Mouse (Mus musculus) liver, adult 10 weeks (tissue): ENCODE data around the gene Gm10228. TPM values are rescaled to one million over a fixed set of nuclear protein-coding genes. Genes with fewer than 3 reads are reported as not detected.

Experiments
- polyA plus RNA-seq: library from polyadenylated mRNA; stranded (reverse); fragments of 350-450 nt; fragmentation: Illumina TruSeq; extraction: RNeasy Lipid Tissue Mini Kit (QIAGEN cat#74804); gene quantifications from one replicate; pipeline ENCODE4 v1.2.3, GENCODE M21; 2014; ENCODE audit warnings: low read depth, low replicate concordance

The Gm10228 gene
- polyA plus RNA-seq: not detected

DNA sequence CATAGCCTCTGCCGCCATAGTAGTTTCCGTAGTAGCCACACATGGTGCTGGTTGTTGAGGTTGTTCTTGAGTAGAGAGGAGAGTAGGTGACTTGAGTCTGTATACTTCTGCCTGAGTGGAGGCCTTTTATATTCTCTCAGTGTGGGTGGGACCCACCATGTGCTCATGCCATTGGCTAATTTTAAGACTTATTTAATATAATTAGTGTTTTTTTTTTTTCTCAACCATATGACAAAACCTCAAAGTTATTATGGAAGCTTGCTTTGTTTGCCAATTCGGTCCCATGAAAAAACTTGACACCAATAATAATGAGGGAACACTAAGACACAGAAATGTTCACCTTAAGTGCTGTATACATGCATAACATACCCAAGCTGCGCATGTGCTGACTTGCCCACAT is at the start of gene Gm10228:
TSS of gene Gm10228 (minus strand) at position 101 of the 400 bp plus-strand sequence.

DNA sequence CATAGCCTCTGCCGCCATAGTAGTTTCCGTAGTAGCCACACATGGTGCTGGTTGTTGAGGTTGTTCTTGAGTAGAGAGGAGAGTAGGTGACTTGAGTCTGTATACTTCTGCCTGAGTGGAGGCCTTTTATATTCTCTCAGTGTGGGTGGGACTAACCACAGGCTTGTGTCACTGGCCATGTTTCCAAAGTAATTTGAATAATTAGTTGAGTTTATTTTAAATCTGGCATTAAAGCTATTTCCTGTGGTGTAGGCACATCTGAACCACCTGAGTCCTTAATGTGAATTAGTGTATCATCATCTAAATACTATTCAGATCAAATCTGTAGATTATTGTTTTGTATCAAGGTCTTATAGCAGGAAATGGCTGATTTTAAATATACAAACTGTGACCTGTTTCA is 22.6 kb upstream of the Gm10228 start, which contains the start of gene 1110025L11Rik:
TSS of gene 1110025L11Rik (minus strand) at position 101 of the 400 bp plus-strand sequence.

DNA sequence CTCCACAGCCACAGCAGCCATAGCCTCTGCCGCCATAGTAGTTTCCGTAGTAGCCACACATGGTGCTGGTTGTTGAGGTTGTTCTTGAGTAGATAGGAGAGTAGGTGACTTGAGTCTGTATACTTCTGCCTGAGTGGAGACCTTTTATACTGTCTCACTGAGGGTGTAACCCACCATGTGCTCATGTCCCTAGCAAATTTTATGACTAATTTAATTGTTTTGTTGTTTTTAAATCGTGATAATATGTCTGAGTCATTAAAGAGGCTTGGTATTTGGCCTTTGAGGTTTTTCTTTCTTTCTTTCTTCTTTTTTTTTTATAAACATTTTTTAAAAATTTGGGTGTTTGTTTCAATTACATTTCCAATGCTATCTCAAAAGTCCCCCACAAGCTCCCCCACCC is 6.5 kb upstream of the Gm10228 start, which contains the start of gene Krtap6-5:
TSS of gene Krtap6-5 (minus strand) at position 101 of the 400 bp plus-strand sequence.

DNA sequence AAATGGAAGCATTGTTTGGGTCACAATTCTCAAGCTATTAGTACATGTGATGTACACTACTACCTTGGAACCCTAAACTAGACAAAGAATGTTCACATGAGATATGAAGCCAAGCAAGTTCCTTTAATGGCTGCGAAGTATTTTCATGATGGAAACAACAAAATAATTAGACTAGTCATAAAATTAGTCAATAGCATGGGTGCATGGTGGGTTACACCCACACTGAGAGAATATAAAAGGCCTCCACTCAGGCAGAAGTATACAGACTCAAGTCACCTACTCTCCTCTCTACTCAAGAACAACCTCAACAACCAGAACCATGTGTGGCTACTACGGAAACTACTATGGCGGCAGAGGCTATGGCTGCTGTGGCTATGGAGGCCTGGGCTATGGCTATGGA is 9.9 kb downstream of the Gm10228 start, which contains the start of gene Krtap6-1:
TSS of gene Krtap6-1 (plus strand) at position 301 of the 400 bp plus-strand sequence.

DNA sequence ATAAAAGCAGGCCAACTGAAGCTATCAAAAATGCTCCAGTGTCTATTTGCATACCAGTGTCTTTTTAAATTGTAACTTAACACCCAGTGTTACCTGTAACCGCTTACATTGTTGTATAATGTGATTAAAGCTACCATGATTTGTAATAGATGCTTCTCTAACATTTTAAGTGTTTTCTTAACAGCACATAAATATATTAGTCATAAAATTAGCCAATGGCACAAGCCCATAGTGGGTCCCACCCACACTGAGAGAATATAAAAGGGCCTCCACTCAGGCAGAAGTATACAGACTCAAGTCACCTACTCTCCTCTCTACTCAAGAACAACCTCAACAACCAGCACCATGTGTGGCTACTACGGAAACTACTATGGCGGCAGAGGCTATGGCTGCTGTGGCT is 26.3 kb downstream of the Gm10228 start, which contains the start of gene Gm10229:
TSS of gene Gm10229 (plus strand) at position 301 of the 400 bp plus-strand sequence.

DNA sequence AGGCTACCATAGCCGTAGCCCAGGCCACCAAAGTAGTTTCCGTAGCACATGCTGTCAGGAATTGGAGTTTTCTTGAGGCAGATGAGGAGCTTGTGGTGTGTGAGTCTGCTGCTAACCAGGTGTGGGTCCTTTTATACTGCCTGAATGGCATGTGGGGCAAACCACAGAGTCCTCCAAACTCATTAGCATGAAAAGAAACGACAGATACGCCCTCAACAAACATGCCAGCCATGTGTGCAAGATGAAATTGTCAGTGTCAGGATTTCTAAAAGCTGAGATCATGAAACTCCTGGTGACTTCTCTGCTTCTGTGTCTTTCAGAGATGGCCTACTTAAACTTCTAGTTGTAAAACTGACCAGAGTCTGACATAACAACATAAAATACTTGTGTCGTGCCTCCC is 30.6 kb downstream of the Gm10228 start, which contains the start of gene Krtap22-2:
TSS of gene Krtap22-2 (minus strand) at position 101 of the 400 bp plus-strand sequence.

Other genes with a start within 250 kb of the Gm10228 start
- not detected for gene Gm20741, start 229.3 kb downstream of the Gm10228 start, polyA plus RNA-seq
- gene Krtap15, start 221.3 kb downstream of the Gm10228 start, polyA plus RNA-seq: not detected
- not detected for gene Krtap14, start 215.3 kb downstream of the Gm10228 start, polyA plus RNA-seq
- gene Krtap19-1, start 172.1 kb downstream of the Gm10228 start, polyA plus RNA-seq: not detected
- gene Krtap19-2, start 167.2 kb downstream of the Gm10228 start, polyA plus RNA-seq: not detected
- not detected for gene Krtap19-3, start 163.4 kb downstream of the Gm10228 start, polyA plus RNA-seq
- gene Krtap19-4, start 156.4 kb downstream of the Gm10228 start, polyA plus RNA-seq: not detected
- not detected for gene Krtap19-5, start 145.0 kb downstream of the Gm10228 start, polyA plus RNA-seq
- gene Krtap19-9b, start 109.2 kb downstream of the Gm10228 start, polyA plus RNA-seq: not detected
- not detected for gene Krtap16-3, start 78.6 kb downstream of the Gm10228 start, polyA plus RNA-seq
- not detected for gene Krtap22-2, start 30.7 kb downstream of the Gm10228 start, polyA plus RNA-seq
- gene Gm10229, start 26.2 kb downstream of the Gm10228 start, polyA plus RNA-seq: not detected
- not detected for gene Krtap6-1, start 9.8 kb downstream of the Gm10228 start, polyA plus RNA-seq
- gene Krtap6-5, start 6.4 kb upstream of the Gm10228 start, polyA plus RNA-seq: not detected
- gene 1110025L11Rik, start 22.5 kb upstream of the Gm10228 start, polyA plus RNA-seq: not detected
- not detected for gene Krtap6-3, start 42.5 kb upstream of the Gm10228 start, polyA plus RNA-seq
- gene Gm6358, start 99.4 kb upstream of the Gm10228 start, polyA plus RNA-seq: not detected
- gene Gm10061, start 109.6 kb upstream of the Gm10228 start, polyA plus RNA-seq: not detected
- not detected for gene Gm9789, start 116.5 kb upstream of the Gm10228 start, polyA plus RNA-seq
- not detected for gene Gm7735, start 128.0 kb upstream of the Gm10228 start, polyA plus RNA-seq
- gene 1110057P08Rik, start 133.3 kb upstream of the Gm10228 start, polyA plus RNA-seq: not detected
- gene Krtap20-2, start 164.4 kb upstream of the Gm10228 start, polyA plus RNA-seq: not detected